Mouse (Mus musculus) liver, postnatal 0 days (tissue): Measurements from ENCODE around the gene Timm13. TPM values are rescaled to one million over a fixed set of nuclear protein-coding genes. Genes with fewer than 3 reads are reported as not detected.

Experiments used
- ATAC-seq: fragments of 200-750 bp; cut with Nextera tagmentation; 2 replicates; pipeline ENCODE4 v1.8.0; 2017; ENCODE audit warnings: mild to moderate bottlenecking, moderate library complexity
- DNase-seq: peaks from one replicate; pipeline ENCODE4 v3.0.0-alpha.2; 2016
- H3K27ac ChIP-seq: fragments of 300-500 bp; sonication (generic); 2 replicates; pipeline ENCODE4 v1.5.1; 2014; ENCODE audit warnings: antibody characterized with exemption, moderate library complexity, mild to moderate bottlenecking, low read depth
- H3K27me3 ChIP-seq: fragments of 300-500 bp; sonication (generic); 2 replicates; pipeline ENCODE4 v1.6.1; 2014; ENCODE audit warnings: low read length, control low read depth, mixed read lengths; ENCODE audit not compliant: insufficient read depth
- H3K36me3 ChIP-seq: fragments of 300-500 bp; sonication (generic); replicated peaks from 2 replicates; pipeline ENCODE4 v1.6.1; 2014; ENCODE audit warnings: mild to moderate bottlenecking, control low read depth, low read length, moderate library complexity, mixed read lengths; ENCODE audit not compliant: insufficient read depth
- H3K4me1 ChIP-seq: fragments of 300-500 bp; sonication (generic); 2 replicates; pipeline ENCODE4 v1.6.1; 2014; ENCODE audit warnings: antibody characterized with exemption, mild to moderate bottlenecking, control low read depth; ENCODE audit not compliant: insufficient read depth
- H3K4me2 ChIP-seq: fragments of 300-500 bp; sonication (generic); 2 replicates; pipeline ENCODE4 v1.6.1; 2014; ENCODE audit warnings: low read depth, mild to moderate bottlenecking, low read length, moderate library complexity, mixed read lengths
- H3K4me3 ChIP-seq: fragments of 300-500 bp; sonication (generic); 2 replicates; pipeline ENCODE4 v1.5.1; 2014; ENCODE audit warnings: low read depth, low read length
- H3K9ac ChIP-seq: fragments of 300-500 bp; sonication (generic); replicated peaks from 2 replicates; pipeline ENCODE4 v1.6.1; 2014; ENCODE audit warnings: mild to moderate bottlenecking, moderate library complexity
- H3K9me3 ChIP-seq: fragments of 300-500 bp; sonication (generic); 2 replicates; pipeline ENCODE4 v1.6.1; 2016; ENCODE audit warnings: mild to moderate bottlenecking, control low read depth, low read length, mixed read lengths
- CTCF ChIP-seq: sonication (generic); IDR thresholded peaks from 2 replicates; pipeline ENCODE4 v1.5.1; 2016; ENCODE audit warnings: antibody characterized with exemption, low read depth
- EP300 ChIP-seq: IDR thresholded peaks from 2 replicates; pipeline ENCODE4 v1.6.1; 2016; ENCODE audit warnings: antibody characterized with exemption, low read depth, mild to moderate bottlenecking
- WGBS: fragments of 180-500 bp; shearing (Covaris S2); extraction: QIAGEN DNeasy Blood & Tissue Kit; methylation state at CpG from one replicate; pipeline ENCODE4 v1.1.7; 2014; ENCODE audit not compliant: insufficient replicate concordance; 5-methylcytosine and 5-hydroxymethylcytosine counted together
- polyA plus RNA-seq: library from polyadenylated mRNA; unstranded; fragments of >200 nt; fragmentation: Nextera tagmentation; extraction: Ambion mirVana; gene quantifications from 2 replicates; pipeline ENCODE4 v1.2.1, GENCODE M21; 2015

Timm13 gene
- polyA plus RNA-seq, 1 experiment from 2014 or later: 244 TPM

DNA sequence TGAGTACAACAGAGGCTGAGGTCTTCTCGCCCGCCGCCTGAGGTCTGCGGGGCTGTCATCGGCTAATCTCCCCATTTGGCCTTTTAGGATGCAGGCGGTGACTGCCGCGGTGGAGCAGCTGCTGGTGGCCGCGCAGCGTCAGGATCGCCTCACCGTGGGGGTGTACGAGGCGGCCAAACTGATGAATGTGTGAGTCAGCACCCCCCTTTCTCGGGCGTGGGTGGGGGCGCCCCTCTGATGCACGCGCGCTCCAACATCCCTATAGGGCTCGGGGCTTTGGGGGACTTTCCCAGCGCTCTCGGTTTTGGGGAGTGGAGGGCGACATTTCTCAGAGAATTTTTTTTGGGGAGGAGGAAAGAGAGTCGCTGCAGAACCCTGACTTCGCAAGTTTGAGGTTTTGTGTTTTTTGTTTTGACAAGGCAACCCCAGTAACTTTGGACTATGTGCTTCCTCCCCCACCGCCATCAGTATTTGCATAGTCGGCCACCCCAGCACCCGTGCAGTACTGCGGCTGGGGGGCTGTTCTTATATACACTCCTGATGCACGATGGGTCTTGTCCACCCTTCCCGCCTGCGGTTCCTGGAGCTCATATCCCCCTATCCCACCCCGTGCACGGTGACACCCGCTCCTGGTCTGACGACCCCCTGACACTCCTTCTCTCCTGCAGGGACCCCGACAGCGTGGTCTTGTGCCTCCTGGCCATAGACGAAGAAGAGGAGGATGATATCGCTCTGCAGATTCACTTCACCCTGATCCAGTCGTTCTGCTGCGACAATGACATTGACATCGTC lies 29.8 kb upstream of the Timm13 start:
- 2% methylated on average over 44 of the region's 45 CpGs for WGBS
- H3K36me3 ChIP-seq: no peaks in the 10 kb centered on the region
- H3K9ac ChIP-seq: peak overlapping the region; percentile 85
- peak overlapping the region; percentile 75 for H3K4me3 ChIP-seq
- peak overlapping the region; percentile 92 for H3K4me2 ChIP-seq
- peaks cover 41% of the 10 kb centered on the region for H3K27me3 ChIP-seq
- TF ChIP-seq CTCF (no peak), EP300 (no peak)
- DNase-seq (peak; percentile 51), ATAC-seq (peak; percentile 1; the same call in 1 of the 2 replicates)
- peak overlapping the region; percentile 64 for H3K27ac ChIP-seq
- peaks cover 57% of the 10 kb centered on the region for H3K4me1 ChIP-seq
- no peaks in the 10 kb centered on the region for H3K9me3 ChIP-seq

DNA sequence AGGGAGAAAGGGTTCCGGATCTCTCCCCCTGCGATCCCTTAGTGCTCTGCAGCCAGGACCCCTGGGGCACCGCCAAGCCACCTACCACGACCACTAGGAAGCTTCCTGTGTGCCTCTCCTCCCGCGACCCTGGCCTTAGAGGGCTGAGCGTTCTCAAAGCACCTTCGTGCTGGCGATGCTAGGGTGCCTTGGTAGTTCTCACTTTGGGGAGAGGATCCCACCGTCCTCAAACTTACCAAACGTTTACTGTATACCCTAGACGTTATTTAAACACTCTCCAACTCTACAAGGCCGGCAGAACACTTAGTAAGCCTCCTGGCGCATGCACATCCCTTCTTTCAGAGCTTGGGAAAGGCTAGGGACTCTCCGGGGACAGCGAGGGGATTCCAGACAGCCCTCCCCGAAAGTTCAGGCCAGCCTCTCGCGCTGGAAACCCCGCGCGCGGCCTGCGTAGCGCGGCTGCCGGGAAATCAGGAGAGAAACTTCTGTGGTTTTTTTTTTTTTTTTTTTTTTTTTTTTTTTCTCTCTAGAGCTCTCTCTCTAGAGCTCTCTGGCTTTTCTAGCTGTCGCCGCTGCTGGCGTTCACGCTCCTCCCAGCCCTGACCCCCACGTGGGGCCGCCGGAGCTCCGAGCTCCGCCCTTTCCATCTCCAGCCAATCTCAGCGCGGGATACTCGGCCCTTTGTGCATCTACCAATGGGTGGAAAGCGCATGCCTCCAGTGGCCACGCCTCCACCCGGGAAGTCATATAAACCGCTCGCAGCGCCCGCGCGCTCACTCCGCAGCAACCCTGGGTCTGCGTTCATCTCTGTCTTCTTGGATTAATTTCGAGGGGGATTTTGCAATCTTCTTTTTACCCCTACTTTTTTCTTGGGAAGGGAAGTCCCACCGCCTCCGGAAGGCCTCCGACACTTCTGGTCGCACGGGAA lies 28.8 kb upstream of the Timm13 start, which contains the start of gene Gadd45b:
Gadd45b (plus strand) TSS at position 775 of the 928 bp plus-strand sequence.
- Histone ChIP-seq H3K4me1 (peaks cover 49% of the 10 kb centered on the region), H3K36me3 (no peaks in the 10 kb centered on the region), H3K4me2 (peak within 1 kb of the TSS; percentile 92), H3K4me3 (peak within 1 kb of the TSS; percentile 75), H3K9me3 (no peaks in the 10 kb centered on the region), H3K27me3 (peaks cover 39% of the 10 kb centered on the region), H3K27ac (peak within 1 kb of the TSS; percentile 88), H3K9ac (peak within 1 kb of the TSS; percentile 85)
- ATAC-seq (peak; percentile 80), DNase-seq (peak; percentile 97)
- TF ChIP-seq EP300 (peak; percentile 30), CTCF (no peak)
- under 1% methylated on average over 55 of the region's 56 CpGs for WGBS

DNA sequence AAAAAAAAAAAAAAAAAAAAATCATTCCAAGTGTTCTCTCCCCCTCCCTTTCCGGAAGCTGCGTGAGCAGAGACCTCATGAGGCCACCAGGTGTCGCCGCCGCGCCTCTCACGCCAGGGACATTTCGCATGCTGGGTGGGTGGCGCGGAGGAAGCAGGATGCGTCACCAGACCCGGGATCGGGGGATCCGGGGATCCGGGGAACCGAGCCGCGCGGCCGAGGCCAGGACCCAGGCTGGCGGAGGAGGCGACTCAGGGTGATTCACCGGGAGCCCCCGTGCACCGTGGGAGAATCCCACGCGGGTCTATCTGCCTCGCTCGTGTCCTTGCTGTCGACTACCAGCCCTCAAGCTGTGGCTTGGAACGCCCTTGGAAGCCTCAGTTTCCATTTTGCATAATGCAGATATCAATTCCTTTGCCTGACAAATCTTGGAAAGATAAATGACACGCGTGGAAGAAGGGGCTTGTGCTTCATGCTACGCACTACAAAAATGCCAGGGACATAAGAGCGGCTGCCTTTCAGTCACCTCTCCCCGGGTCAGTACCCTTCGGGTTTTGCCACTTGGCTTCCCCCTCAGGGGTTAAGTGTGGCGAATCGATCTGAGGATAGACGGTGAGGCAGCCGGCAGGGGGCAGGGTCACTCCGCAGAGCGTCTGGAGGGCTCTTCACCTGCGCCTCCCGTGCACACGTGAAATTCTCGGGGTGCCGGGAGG lies 28.0 kb upstream of the Timm13 start:
- TF ChIP-seq CTCF: peak; percentile 92
- no peak for TF ChIP-seq EP300
- WGBS: under 1% methylated on average over 46 of the region's 48 CpGs
- peak overlapping the region; percentile 65 for H3K9ac ChIP-seq
- ATAC-seq: peak; percentile 53
- H3K36me3 ChIP-seq: no peaks in the 10 kb centered on the region
- peak overlapping the region; percentile 92 for H3K4me2 ChIP-seq
- H3K27ac ChIP-seq: peak overlapping the region; percentile 88
- DNase-seq: peak; percentile 91
- H3K9me3 ChIP-seq: no peaks in the 10 kb centered on the region
- H3K4me1 ChIP-seq: peaks cover 42% of the 10 kb centered on the region
- H3K27me3 ChIP-seq: peaks cover 35% of the 10 kb centered on the region
- H3K4me3 ChIP-seq: peak overlapping the region; percentile 75

GRCm38 (mm10) chr10:80925472-80925871 lies 24.7 kb upstream of the Timm13 start:
- H3K9me3 ChIP-seq: no peaks in the 10 kb centered on the region
- no peak overlapping the region for H3K9ac ChIP-seq
- H3K36me3 ChIP-seq: no peaks in the 10 kb centered on the region
- ATAC-seq (no peak), DNase-seq (no peak)
- H3K4me1 ChIP-seq: peaks cover 21% of the 10 kb centered on the region; the same call in 1 of the 2 replicates
- H3K27me3 ChIP-seq: peaks cover 5% of the 10 kb centered on the region; the same call in 1 of the 2 replicates
- TF ChIP-seq EP300 (no peak), CTCF (no peak)
- WGBS: 58% methylated on average over 3 of the region's 3 CpGs
- H3K4me2 ChIP-seq: no peak overlapping the region
- no peak overlapping the region for H3K27ac ChIP-seq
- no peak overlapping the region for H3K4me3 ChIP-seq

DNA sequence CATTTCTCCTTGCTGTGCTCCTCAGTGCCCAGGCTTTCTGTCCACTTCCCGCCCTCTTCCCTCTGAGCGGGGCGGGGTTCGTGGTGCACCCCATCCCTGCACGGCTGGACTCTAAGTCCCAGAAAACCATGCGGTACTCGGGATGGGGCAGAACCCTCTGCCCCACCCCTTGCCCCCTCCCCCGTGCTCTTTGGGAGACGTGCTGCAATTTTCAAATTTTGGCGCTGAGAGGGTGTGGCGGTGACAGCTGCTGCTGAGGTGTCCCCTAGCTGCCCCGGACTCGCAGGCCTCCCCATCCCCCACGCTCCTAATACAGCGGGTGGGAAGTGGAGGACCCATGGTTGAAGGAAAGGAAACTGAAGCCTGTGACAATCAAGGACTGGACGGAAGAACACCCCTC lies 21.2 kb upstream of the Timm13 start:
- no peaks in the 10 kb centered on the region for H3K27me3 ChIP-seq
- TF ChIP-seq EP300 (no peak), CTCF (no peak)
- H3K4me3 ChIP-seq: peak overlapping the region; percentile 33
- 0 out of 2 replicates have a peak overlapping the region, but pooled peaks have one; percentile 29 for H3K27ac ChIP-seq
- ATAC-seq: peak; percentile 8; the same call in 1 of the 2 replicates
- no peaks in the 10 kb centered on the region for H3K9me3 ChIP-seq
- DNase-seq: peak; percentile 61
- H3K4me1 ChIP-seq: peaks cover 15% of the 10 kb centered on the region; the same call in 1 of the 2 replicates
- no peaks in the 10 kb centered on the region for H3K36me3 ChIP-seq
- 6% methylated on average over 16 of the region's 16 CpGs for WGBS
- peak overlapping the region; percentile 54 for H3K9ac ChIP-seq
- peak overlapping the region; percentile 69 for H3K4me2 ChIP-seq
